Mouse (Mus musculus): ENCODE results near the gene Flrt1. TPM values are rescaled to one million over a fixed set of nuclear protein-coding genes. Genes with fewer than 3 reads are reported as not detected.

The Flrt1 gene
- polyA plus RNA-seq (2015; fragmentation: Nextera tagmentation; extraction: Ambion mirVana), result 0.68 and 0.73 TPM in 2 replicates

DNA sequence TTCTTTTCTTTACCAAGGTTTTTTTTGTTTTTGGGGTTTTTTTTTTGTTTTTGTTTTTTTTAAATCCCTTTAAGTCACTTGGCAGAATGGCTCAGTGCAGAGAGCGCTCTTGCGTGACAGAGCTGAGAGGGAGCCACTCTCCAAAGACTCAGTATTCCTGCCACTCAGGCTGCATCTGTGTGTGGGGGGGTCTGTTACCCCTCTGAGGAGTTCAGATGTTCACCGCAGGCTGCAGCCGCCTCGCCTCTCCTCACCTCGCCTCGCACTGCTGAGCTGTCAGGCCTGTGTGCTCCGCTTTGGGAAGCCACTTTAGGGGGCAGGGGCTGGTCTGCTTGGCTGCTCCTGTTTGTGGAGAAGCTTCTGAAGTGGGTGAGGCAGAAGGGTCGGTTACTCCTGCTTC is at the start of gene Flrt1:
TSS of gene Flrt1 (minus strand) at position 186 of the 400 bp plus-strand sequence.

DNA sequence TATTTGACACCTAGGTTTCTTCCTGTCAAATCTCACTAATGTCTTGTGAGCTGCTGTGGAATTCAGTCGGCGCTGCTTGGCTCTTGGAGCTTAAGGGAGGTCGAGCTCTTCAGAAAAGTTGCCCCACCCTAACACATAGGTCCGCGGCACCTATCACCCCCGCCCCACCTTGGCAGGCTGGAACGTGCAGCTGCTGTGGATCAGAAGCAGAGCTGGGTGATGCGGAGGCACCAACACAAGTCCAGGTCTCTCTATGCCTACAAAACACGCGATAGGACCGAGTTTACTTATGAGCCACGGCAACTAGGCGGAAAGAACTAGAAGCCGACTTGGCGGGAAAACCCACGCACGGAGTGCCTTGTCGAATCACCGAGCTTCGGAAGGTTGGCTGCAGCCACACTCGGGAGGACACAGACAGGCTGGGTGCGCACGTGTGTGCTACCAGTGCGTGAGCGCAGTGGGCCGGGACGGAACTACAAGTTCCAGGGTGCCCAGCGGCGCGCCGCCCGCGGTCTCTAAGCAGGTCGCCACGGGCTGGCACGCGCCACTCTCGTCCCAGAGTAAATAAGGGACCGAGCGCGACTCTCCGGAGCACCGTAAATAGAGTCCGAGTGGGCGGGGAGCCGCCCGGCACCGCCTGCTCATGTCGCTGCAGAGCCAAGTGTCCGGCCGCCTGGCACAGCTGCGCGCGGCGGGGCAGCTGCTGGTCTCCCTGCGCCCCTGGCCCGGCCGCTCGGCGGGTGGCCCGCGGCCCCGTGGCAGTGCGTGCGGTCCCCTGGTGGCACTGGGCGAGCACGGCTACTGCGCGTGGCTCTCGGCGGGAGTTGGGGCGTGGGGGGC is 49.1 kb downstream of the Flrt1 start, which contains the start of gene Macrod1:
TSS of gene Macrod1 (plus strand) at position 563 of the 840 bp plus-strand sequence.

Other genes with a start within 250 kb of the Flrt1 start
- gene Ccdc88b, start 247.5 kb downstream of the Flrt1 start, polyA plus RNA-seq (2015; fragmentation: Nextera tagmentation; extraction: Ambion mirVana), result 0.83 and 1.3 TPM in 2 replicates
- gene Trmt112, start 196.0 kb downstream of the Flrt1 start, polyA plus RNA-seq (2015; fragmentation: Nextera tagmentation; extraction: Ambion mirVana), result 77.8 and 79.0 TPM in 2 replicates
- 550 and 643 TPM in 2 replicates for gene Prdx5, start 195.6 kb downstream of the Flrt1 start, polyA plus RNA-seq (2015; fragmentation: Nextera tagmentation; extraction: Ambion mirVana)
- 14.4 and 16.9 TPM in 2 replicates for gene Esrra, start 183.9 kb downstream of the Flrt1 start, polyA plus RNA-seq (2015; fragmentation: Nextera tagmentation; extraction: Ambion mirVana)
- 2.5 and 3.3 TPM in 2 replicates for gene Catsperz, start 180.3 kb downstream of the Flrt1 start, polyA plus RNA-seq (2015; fragmentation: Nextera tagmentation; extraction: Ambion mirVana)
- gene Kcnk4, start 171.2 kb downstream of the Flrt1 start, polyA plus RNA-seq (2015; fragmentation: Nextera tagmentation; extraction: Ambion mirVana), result 0.44 and 0.81 TPM in 2 replicates
- 67.7 and 73.8 TPM in 2 replicates for gene Bad, start 163.9 kb downstream of the Flrt1 start, polyA plus RNA-seq (2015; fragmentation: Nextera tagmentation; extraction: Ambion mirVana)
- gene Gpr137, start 163.2 kb downstream of the Flrt1 start, polyA plus RNA-seq (2015; fragmentation: Nextera tagmentation; extraction: Ambion mirVana), result 23.7 and 24.3 TPM in 2 replicates
- 81.0 and 92.9 TPM in 2 replicates for gene Ppp1r14b, start 130.8 kb downstream of the Flrt1 start, polyA plus RNA-seq (2015; fragmentation: Nextera tagmentation; extraction: Ambion mirVana)
- 31.8 TPM in 2 replicates for gene Plcb3, start 129.3 kb downstream of the Flrt1 start, polyA plus RNA-seq (2015; fragmentation: Nextera tagmentation; extraction: Ambion mirVana)
- gene Fkbp2, start 125.2 kb downstream of the Flrt1 start, polyA plus RNA-seq (2015; fragmentation: Nextera tagmentation; extraction: Ambion mirVana), result 74.7 and 85.4 TPM in 2 replicates
- 34.4 and 38.7 TPM in 2 replicates for gene Vegfb, start 118.1 kb downstream of the Flrt1 start, polyA plus RNA-seq (2015; fragmentation: Nextera tagmentation; extraction: Ambion mirVana)
- 26.6 and 32.5 TPM in 2 replicates for gene Dnajc4, start 113.2 kb downstream of the Flrt1 start, polyA plus RNA-seq (2015; fragmentation: Nextera tagmentation; extraction: Ambion mirVana)
- 17.2 and 19.9 TPM in 2 replicates for gene Nudt22, start 109.6 kb downstream of the Flrt1 start, polyA plus RNA-seq (2015; fragmentation: Nextera tagmentation; extraction: Ambion mirVana)
- gene Trpt1, start 109.6 kb downstream of the Flrt1 start, polyA plus RNA-seq (2015; fragmentation: Nextera tagmentation; extraction: Ambion mirVana), result 10.9 and 11.3 TPM in 2 replicates
- gene Fermt3, start 86.3 kb downstream of the Flrt1 start, polyA plus RNA-seq (2015; fragmentation: Nextera tagmentation; extraction: Ambion mirVana), result 7.1 and 19.9 TPM in 2 replicates
- gene Stip1, start 65.8 kb downstream of the Flrt1 start, polyA plus RNA-seq (2015; fragmentation: Nextera tagmentation; extraction: Ambion mirVana), result 79.0 and 85.8 TPM in 2 replicates
- 5.4 and 6.9 TPM in 2 replicates for gene Macrod1, start 48.9 kb downstream of the Flrt1 start, polyA plus RNA-seq (2015; fragmentation: Nextera tagmentation; extraction: Ambion mirVana)
- 112 and 117 TPM in 2 replicates for gene Otub1, start 100.6 kb upstream of the Flrt1 start, polyA plus RNA-seq (2015; fragmentation: Nextera tagmentation; extraction: Ambion mirVana)
- gene Cox8a, start 111.9 kb upstream of the Flrt1 start, polyA plus RNA-seq (2015; fragmentation: Nextera tagmentation; extraction: Ambion mirVana), result 1,989 and 2,052 TPM in 2 replicates
- gene Naa40, start 135.5 kb upstream of the Flrt1 start, polyA plus RNA-seq (2015; fragmentation: Nextera tagmentation; extraction: Ambion mirVana), result 17.7 and 19.7 TPM in 2 replicates
- gene Rcor2, start 161.6 kb upstream of the Flrt1 start, polyA plus RNA-seq (2015; fragmentation: Nextera tagmentation; extraction: Ambion mirVana), result 1.3 and 1.6 TPM in 2 replicates
- gene Mark2, start 236.1 kb upstream of the Flrt1 start, polyA plus RNA-seq (2015; fragmentation: Nextera tagmentation; extraction: Ambion mirVana), result 32.2 and 32.6 TPM in 2 replicates

Measured in urinary bladder, postnatal 0 days (tissue).